Mouse (Mus musculus): Measurements from ENCODE around the gene Krcc1.

Gene Krcc1

DNA sequence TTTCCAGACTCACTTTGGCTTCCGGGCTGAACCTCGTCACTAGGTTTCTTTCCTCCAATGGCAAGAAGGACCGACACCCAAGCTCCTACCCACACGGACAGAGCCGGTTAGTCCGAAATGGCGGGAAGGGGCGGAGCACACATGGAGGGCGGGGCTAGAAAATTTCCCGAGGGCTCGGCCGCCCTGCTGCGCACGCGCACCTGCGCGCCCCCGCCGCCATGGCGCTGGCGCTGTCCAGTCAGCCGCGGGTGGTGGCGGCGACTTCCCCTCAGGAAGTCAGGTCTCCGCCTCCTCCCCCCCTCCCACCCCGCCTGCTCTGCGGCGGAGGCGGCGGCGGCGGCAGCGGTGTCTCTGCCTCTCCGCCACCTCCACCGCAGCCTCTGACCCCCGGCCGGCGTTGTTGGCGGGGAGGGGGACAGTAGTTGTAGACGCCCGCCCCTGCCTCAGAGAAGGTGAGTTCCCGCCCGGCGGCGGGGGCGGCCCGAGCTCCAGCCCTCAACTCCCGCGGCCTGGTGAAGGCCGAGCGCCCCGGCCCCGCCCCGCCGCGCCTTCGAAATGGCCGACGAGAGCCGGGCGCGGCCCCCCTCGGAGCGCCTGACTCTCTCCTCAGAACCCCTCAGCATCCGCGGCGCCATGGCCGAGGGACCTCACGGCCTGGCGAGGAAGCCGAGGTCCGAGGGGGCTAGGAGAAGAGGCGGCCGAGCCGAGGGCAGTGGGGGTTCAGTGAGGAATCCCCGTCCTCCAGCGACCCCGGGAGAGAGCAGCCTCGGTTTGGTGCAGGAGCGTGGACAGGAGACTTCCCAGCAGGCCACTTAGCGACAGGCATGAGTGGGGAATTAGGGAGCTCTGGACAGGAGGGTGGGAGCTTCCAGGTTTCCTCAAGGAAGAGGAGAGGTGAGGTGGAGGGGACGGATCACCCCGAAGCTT is at the start of gene Krcc1:
TSS of gene Krcc1 (plus strand) at position 289 of the 927 bp plus-strand sequence.
- peak; percentile 97 for DNase-seq

GRCm38 (mm10) chr6:71224184-71224943 is 47.1 kb upstream of the Krcc1 start:
- no peak for DNase-seq

DNA sequence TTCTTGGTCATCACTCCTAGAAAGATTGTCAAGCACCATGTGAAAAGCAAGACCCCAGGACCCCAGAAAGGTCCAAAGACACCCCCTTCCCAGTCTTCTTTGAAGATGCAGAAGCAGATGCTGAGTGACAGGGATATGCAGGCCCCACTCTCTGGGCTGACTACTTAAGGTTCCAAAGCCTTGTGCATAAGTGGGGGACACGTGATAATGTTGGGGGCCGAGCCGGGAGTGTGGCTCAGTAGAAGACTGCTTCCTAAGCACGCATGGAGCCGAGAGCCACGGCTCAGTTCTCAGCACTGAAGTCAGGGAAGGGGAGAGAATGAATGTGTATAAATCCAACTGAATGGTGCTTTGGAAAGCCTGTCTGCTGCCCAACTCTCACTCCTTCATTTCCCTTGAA is 44.9 kb upstream of the Krcc1 start:
- no peak for DNase-seq

GRCm38 (mm10) chr6:71227157-71227770 is 44.2 kb upstream of the Krcc1 start:
- DNase-seq: peak; percentile 20

DNA sequence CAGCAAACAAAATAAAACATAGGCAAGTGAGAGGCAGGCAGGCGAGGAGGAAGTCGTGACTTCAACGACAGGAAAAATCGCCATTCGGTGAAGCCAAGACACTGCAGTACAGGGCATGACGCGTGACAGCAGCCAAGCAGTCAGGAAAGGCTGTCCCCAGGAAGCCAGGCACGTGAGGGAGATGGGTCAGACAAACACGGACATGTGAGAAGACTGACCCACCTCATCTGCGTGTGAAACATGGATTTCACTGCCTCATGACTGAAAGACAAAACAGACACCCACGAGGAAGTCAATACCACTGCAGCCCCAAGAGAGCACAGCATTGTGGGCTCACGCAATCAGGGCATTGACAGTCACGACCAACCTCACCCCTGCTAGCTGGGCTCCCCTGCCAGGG is 36.4 kb upstream of the Krcc1 start:
- DNase-seq: no peak

DNA sequence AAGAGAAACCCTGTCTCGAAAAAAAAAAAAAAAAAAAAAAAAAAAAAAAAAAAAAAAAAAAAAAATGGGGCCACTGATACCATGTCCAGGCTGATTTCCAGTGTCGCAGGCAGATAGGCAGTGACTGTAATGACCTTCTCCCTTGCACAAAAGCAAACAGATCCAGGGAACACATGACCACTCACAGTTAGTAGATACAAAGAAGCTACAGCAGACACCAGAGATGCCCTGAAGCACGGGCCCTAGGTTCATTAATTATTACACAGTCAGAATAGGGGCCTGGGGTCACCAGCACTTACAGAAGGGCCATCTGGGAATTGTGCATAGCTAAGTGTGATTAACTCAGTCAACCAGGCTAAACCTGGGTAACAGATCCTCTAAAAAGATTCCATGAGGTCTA is 35.5 kb upstream of the Krcc1 start:
- DNase-seq: peak; percentile 21

DNA sequence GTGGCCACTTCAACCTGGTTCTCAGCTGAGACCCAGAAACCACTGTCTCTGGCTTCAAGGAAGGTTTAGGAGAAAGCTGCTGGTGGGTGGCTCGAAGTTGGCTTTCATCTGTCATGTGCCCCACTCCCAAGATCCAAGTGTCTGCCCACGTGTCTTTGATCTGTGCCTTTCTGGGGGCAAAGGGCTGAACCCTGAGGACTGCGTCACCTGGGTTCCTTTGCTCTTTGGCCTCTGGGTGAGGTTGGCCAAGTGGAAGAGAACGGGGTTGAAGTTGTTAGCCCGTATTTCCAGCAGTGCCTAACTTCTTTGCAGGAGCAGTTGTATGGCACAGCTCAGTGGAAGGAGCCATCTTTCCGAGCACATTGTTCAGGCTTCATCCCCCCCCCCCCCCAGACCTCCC is 35.0 kb upstream of the Krcc1 start:
- peak; percentile 81 for DNase-seq

GRCm38 (mm10) chr6:71237031-71237431 is 34.4 kb upstream of the Krcc1 start:
- peak; percentile 49 for DNase-seq

DNA sequence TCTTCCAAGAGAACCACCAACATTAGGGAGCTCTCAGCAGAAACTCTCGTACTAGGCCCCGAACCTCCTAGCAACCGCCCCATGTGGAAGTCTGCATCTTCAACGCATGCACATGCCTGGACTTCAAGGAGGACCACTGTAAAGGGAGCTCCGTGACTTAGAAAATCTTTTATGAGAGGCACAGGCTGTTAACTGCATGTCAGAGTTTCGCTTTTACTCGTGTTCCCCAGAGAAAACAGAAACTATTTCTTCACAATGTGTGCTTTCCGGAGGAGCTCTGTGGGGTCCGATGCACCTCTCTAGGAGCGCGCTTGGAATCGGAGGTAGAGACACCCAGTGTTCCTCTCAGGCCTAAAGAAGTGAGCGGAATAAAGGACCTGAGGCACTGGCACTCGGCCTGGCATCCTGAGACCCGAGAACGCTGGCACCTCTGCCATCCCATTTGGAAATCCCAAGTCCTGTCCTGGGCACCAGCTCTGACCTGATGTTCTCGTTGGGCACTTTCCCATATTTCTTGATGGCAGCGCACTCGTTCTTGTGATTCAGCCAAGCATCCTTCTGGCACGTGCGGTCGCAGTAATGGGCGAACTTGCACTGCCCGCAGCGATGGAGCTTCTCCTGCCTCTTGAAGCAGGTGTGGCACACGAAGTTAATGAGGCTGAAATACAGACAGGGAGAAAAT is 32.3 kb upstream of the Krcc1 start:
- no peak for DNase-seq

DNA sequence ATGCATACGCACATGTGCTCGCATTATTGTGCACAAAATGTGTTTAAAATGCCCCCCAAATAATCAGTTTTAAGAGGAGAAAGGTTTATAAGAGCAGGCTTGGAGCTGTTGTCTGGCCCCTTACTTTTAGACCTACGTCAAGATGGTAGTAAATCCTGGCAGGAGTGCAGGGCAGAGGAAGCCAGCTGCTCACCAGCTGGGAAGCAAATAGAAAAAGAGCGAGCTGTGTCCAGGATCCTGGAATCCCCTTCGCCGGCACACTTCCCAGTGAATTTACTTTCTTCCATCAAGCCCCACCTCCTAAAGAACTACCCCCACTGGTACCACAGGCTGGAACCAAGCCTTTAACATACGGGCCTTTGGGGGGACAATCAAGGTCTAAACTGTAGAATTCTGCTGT is 30.6 kb upstream of the Krcc1 start:
- no peak for DNase-seq

DNA sequence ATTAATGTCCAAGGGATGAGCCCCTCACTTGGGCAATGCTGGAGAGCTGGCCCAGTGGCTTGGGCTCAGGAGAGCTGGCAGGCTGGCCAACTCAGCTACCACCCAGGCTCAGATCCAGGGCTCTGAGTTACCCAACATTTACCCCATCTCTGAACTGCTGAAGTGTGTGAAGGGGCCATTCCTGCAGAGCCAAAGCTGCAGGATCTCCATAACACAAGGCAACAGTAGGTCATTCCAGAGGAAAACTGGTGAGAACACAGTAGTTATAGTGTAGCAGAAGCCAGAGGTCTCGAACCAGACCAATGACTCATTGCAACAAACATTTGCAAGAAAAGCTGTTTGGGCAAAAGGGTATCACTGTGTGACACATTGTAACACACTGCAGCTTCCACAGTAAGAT is 28.7 kb upstream of the Krcc1 start:
- DNase-seq: no peak

DNA sequence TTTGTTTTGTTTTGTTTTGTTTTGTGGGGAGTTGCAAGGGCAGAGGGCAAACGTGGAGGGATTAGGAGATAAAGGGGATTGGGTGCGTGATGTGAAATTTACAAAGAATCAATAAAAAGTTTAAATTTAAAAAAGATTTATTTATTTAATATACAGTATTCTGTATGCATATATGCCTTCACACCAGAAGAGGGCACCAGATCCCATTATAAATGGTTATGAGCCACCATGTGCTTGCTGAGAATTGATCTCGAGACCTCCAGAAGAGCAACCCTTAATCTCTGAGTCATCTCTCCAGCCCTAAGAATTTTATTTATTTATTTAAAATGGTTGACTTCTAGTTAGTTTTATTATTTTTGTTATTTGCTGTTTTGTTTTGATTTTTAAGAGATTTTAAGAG is 28.2 kb upstream of the Krcc1 start:
- DNase-seq: no peak

- DNase-seq: no peak
Observed at GRCm38 (mm10) chr6:71248420-71248819, 23.1 kb upstream of the Krcc1 start.

GRCm38 (mm10) chr6:71249615-71250014 is 21.9 kb upstream of the Krcc1 start:
- no peak for DNase-seq

GRCm38 (mm10) chr6:71250951-71251350 is 20.5 kb upstream of the Krcc1 start:
- no peak for DNase-seq

DNA sequence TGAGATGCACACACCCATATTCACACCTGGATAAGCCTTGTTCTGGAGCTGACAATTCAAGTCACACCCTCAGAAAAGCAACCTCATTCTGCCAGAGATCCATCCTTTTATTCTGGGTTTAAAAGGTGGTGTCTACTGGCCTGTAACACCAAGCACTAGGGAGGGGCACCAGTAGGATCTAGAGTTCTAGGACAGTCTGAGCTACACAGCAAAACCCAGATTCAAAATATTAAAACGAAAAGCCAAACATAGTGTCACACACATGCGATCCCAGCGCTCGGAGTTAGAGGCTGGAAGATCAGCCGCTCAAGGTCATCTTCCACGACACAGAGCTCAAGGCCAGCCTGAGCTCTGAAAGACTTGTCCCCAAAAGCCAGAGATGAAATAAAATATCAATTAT is 17.0 kb upstream of the Krcc1 start:
- no peak for DNase-seq

- DNase-seq: no peak
Observed at GRCm38 (mm10) chr6:71256166-71256565, 15.3 kb upstream of the Krcc1 start.

GRCm38 (mm10) chr6:71257375-71257774 is 14.1 kb upstream of the Krcc1 start:
- DNase-seq: no peak

DNA sequence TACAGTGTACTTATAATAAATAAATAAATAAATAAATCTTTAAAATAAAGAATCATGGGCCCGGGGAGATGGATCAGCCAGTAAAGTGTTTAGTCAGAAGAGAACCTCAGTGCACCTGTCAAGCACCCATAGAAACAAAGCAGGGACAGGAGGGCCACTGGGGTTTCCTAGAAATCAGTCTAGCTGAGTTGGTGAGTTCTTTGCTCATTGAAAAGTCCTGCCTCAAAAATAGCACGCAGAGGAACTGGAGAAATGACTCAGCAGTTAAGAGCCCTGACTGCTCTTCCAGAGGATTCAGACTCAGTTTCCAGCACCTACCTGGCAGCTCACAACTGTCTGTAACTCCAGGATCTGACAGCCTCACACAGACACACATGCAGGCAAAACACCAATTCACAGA is 12.9 kb upstream of the Krcc1 start:
- DNase-seq: no peak

DNA sequence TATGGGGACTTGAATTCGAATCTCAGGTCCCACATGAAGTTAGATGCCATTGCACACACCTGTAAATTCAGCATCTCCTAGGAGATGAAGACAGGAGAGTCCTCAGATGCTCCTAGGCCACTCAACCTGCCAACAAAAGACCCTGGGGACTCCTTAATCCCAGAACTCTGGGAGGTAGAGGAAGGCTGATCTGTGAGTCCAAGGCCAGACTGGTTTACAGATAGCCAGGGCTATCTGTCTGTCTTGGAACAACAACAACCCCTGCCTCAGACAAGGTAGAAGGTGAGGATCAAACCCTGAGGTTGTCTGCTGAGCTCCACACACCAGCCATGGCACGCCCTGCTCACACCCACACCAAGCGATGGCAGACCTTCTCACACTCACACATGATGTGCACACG is 12.3 kb upstream of the Krcc1 start:
- no peak for DNase-seq

DNA sequence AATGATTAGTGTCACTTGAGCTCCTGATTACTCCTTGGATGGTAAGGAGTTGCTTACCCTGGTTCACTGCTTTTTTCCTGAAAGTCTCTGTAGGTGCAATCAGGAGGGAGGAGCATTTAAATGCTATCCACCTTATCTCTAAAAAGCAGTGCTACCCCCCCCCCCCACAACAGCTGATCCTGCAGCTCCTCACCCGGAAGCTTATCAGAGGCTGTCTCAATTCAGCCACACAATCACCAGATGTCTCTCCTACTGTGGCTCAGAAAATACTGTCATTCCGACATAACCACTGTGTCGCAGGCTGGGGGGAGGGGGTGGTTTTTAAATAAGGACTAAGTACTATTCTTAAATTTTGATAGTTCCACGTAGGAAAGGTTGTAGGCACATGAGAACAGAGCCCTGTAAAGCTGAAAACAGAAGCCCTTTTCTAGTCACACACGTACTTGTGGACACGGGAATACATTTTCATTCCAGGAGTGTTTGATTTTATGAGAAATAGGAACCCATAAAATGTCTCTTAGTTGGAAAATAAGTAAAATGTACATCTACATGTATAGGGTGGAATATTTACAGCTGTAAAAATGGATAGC is 11.3 kb upstream of the Krcc1 start:
- DNase-seq: no peak

GRCm38 (mm10) chr6:71261060-71261459 is 10.4 kb upstream of the Krcc1 start:
- DNase-seq: no peak
